Mouse (Mus musculus): ENCODE measurements around the gene Ctnna3.

DNA sequence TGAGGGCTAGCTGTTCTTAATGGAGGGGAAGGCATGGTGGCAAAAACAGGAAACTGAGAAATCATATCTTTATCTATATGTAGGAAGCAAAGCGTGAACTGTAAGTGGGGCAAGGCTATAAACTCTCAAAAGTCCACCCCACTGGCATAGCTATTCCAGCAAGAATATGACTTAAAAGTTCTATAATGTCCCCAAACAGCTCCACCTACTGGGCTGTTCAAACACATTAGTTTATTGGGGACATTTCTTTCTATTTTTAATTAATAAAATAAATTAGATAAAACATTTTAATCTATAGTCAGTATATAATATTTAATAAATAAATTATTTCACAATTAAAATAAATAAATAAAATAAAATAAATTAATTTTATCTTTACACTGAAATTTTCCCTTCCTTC is 845.2 kb downstream of the Ctnna3 start:
- TF ChIP-seq CTCF (IDR thresholded peaks at IDR 0.05; ENCODE audit: control insufficient read depth, insufficient read depth, low read length) (no peak), POLR2A (IDR thresholded peaks at IDR 0.05; ENCODE audit: borderline replicate concordance, control insufficient read depth, low read depth, low read length) (no peak)

Data from bone marrow, adult 2 months (tissue).